Mouse (Mus musculus) heart, postnatal 0 days (tissue): ENCODE measurements at regions not wholly inside any gene's neighbourhood (a gene's known extent, or its start where the extent isn't known, plus 50 kb on each side); places are given as distances from the start of the nearest gene placed in this dataset.

ENCODE experiments used
- CTCF ChIP-seq: IDR thresholded peaks from 2 replicates; pipeline ENCODE4 v1.5.1; 2016; ENCODE audit warnings: antibody characterized with exemption, control low read depth, low read depth
- EP300 ChIP-seq: IDR thresholded peaks from 2 replicates; pipeline ENCODE4 v1.6.1; 2016; ENCODE audit warnings: antibody characterized with exemption, low read depth

- no peak for TF ChIP-seq CTCF
- TF ChIP-seq EP300, result no peak
Observed at GRCm38 (mm10) chr6:55597088-55597487, 84.0 kb downstream of the Neurod6 start.
